Mouse (Mus musculus) limb, embryonic 10.5 days (tissue): Measurements from ENCODE around the gene Kcnk1. TPM values are rescaled to one million over a fixed set of nuclear protein-coding genes. Genes with fewer than 3 reads are reported as not detected.

Source experiments
- DNase-seq: peaks from one replicate; pipeline ENCODE4 v3.0.0-alpha.2; 2017; ENCODE audit warnings: low spot score
- H3K27ac ChIP-seq: fragments of 300-500 bp; sonication (generic); 2 replicates; pipeline ENCODE4 v1.5.1; 2016; ENCODE audit warnings: mild to moderate bottlenecking
- H3K27me3 ChIP-seq: fragments of 300-500 bp; sonication (generic); 2 replicates; pipeline ENCODE4 v1.6.1; 2016; ENCODE audit warnings: low read depth, mild to moderate bottlenecking; ENCODE audit not compliant: poor library complexity, severe bottlenecking
- H3K36me3 ChIP-seq: fragments of 300-500 bp; sonication (generic); 2 replicates; pipeline ENCODE4 v1.6.1; 2016; ENCODE audit warnings: mild to moderate bottlenecking, moderate library complexity
- H3K4me1 ChIP-seq: fragments of 300-500 bp; sonication (generic); 2 replicates; pipeline ENCODE4 v1.6.1; 2016
- H3K4me3 ChIP-seq: fragments of 300-500 bp; sonication (generic); 2 replicates; pipeline ENCODE4 v1.5.1; 2016; ENCODE audit warnings: mild to moderate bottlenecking, moderate library complexity
- H3K9me3 ChIP-seq: fragments of 300-500 bp; sonication (generic); replicated peaks from 2 replicates; pipeline ENCODE4 v1.6.1; 2016; ENCODE audit warnings: mild to moderate bottlenecking
- WGBS: fragments of 180-500 bp; shearing (Covaris S2); methylation state at CpG from one replicate; pipeline ENCODE4 v1.1.7; 2016; 5-methylcytosine and 5-hydroxymethylcytosine counted together
- polyA plus RNA-seq: library from polyadenylated mRNA; unstranded; fragments of >200 nt; fragmentation: Nextera tagmentation; extraction: Ambion mirVana; gene quantifications from 2 replicates; pipeline ENCODE4 v1.2.1, GENCODE M21; 2016

The Kcnk1 gene
- polyA plus RNA-seq, 1 experiment from 2014 or later, result 10.1 TPM

- Histone ChIP-seq H3K9me3 (no peaks in the 10 kb centered on the region), H3K4me1 (no peaks in the 10 kb centered on the region), H3K27ac (no peak overlapping the region), H3K27me3 (no peaks in the 10 kb centered on the region), H3K4me3 (no peak overlapping the region), H3K36me3 (no peaks in the 10 kb centered on the region)
- DNase-seq, result no peak
- 87% methylated on average over 3 of the region's 3 CpGs for WGBS
Observed at GRCm38 (mm10) chr8:125971336-125971735, 23.6 kb upstream of the Kcnk1 start.

DNA sequence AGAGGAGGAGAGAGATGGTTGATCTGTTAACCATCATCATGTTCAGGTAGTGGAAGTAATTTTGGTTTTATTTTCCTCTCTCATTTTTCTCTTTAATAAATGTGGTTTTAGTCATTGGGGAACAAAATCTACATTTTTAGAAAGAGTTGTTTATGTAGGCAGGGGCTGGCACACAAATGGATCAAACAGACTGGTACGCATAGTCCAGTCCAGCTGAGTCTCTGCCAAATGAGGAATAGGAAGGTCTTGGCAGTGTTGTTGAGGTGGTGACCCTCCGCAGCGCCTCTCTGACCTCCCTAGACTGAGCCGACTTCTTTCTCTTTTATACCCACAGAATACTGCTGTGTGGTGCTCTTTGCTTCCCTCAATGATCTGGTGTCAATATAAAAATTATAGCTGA lies 19.0 kb upstream of the Kcnk1 start:
- Histone ChIP-seq H3K27me3 (no peaks in the 10 kb centered on the region), H3K4me1 (no peaks in the 10 kb centered on the region), H3K4me3 (no peak overlapping the region), H3K9me3 (no peaks in the 10 kb centered on the region), H3K36me3 (no peaks in the 10 kb centered on the region), H3K27ac (no peak overlapping the region)
- no peak for DNase-seq
- 88% methylated on average over 4 of the region's 4 CpGs for WGBS

- H3K36me3 ChIP-seq, result no peaks in the 10 kb centered on the region
- no peak overlapping the region for H3K4me3 ChIP-seq
- no peaks in the 10 kb centered on the region for H3K9me3 ChIP-seq
- no peaks in the 10 kb centered on the region for H3K27me3 ChIP-seq
- no peak overlapping the region for H3K27ac ChIP-seq
- H3K4me1 ChIP-seq, result no peaks in the 10 kb centered on the region
- WGBS, result 28% methylated on average over 6 of the region's 6 CpGs
- no peak for DNase-seq
Observed at GRCm38 (mm10) chr8:125980826-125981225, 14.1 kb upstream of the Kcnk1 start.

DNA sequence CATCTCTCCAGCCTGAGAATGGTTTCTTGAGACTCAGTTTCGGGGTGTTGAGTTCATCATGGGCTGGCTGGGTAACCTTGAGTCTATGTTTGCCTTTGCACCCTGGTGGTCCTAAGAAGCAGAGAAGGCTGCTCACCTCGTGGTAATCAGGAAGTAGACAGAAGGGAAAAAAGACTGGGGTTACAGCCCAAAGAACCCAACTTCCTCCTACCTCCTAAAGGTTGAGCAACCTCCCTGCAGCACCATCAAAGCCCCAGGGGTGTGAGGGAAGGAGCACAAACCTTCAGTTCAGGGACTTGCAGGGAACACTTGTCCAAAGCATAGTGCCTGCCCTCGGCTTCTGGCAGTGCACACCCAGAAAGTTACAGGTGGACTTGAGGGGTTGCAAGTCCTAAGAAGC lies 11.5 kb upstream of the Kcnk1 start:
- no peaks in the 10 kb centered on the region for H3K9me3 ChIP-seq
- WGBS, result 84% methylated on average over 3 of the region's 3 CpGs
- no peak overlapping the region for H3K27ac ChIP-seq
- H3K4me1 ChIP-seq, result no peaks in the 10 kb centered on the region
- no peak overlapping the region for H3K4me3 ChIP-seq
- H3K27me3 ChIP-seq, result no peaks in the 10 kb centered on the region
- DNase-seq, result no peak
- no peaks in the 10 kb centered on the region for H3K36me3 ChIP-seq

GRCm38 (mm10) chr8:125984140-125984539 lies 10.8 kb upstream of the Kcnk1 start:
- no peaks in the 10 kb centered on the region for H3K9me3 ChIP-seq
- WGBS, result 93% methylated on average over 4 of the region's 4 CpGs
- DNase-seq, result no peak
- no peaks in the 10 kb centered on the region for H3K4me1 ChIP-seq
- H3K27ac ChIP-seq, result no peak overlapping the region
- H3K27me3 ChIP-seq, result no peaks in the 10 kb centered on the region
- no peak overlapping the region for H3K4me3 ChIP-seq
- H3K36me3 ChIP-seq, result no peaks in the 10 kb centered on the region

GRCm38 (mm10) chr8:125985364-125985763 lies 9.6 kb upstream of the Kcnk1 start:
- Histone ChIP-seq H3K27ac (no peak overlapping the region), H3K27me3 (no peaks in the 10 kb centered on the region), H3K9me3 (no peaks in the 10 kb centered on the region), H3K4me1 (no peaks in the 10 kb centered on the region), H3K4me3 (no peak overlapping the region), H3K36me3 (no peaks in the 10 kb centered on the region)
- WGBS, result 93% methylated on average over 2 of the region's 2 CpGs
- DNase-seq, result no peak

DNA sequence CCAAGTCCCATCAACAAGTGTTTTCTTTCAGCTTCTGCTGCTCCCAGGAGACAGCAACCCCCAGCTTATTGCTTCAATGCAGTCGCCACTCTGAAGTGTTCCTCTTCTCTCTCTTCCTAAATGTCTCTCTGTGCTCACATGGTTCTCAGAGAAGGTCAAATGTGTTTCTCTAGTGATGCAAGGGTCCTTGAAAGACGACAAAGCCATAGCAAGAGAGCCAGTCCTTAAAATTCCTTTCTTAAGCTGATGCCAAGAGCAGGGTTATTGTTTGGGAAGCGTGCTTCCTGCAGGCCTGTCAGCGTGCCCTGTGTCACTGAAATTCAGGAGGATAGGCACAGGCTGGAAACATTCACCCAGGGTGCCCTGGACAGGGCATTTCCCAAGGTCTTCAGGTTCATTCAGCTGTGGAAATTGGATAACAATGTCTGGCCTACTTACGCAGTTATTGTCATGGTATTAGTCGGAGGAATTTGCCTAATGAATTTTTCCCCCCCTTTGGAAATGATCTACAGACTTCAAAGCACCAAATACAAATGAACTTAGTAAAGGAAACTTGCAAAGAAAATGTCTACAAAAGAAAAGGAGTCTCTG lies 7.9 kb upstream of the Kcnk1 start:
- WGBS, result 81% methylated on average over 6 of the region's 6 CpGs
- Histone ChIP-seq H3K4me1 (no peaks in the 10 kb centered on the region), H3K9me3 (no peaks in the 10 kb centered on the region), H3K27ac (no peak overlapping the region), H3K27me3 (peaks cover 1% of the 10 kb centered on the region; the same call in 1 of the 2 replicates), H3K36me3 (no peaks in the 10 kb centered on the region), H3K4me3 (no peak overlapping the region)
- DNase-seq, result no peak

- no peaks in the 10 kb centered on the region for H3K4me1 ChIP-seq
- 69% methylated on average over 2 of the region's 2 CpGs for WGBS
- no peak for DNase-seq
- no peak overlapping the region for H3K27ac ChIP-seq
- no peak overlapping the region for H3K4me3 ChIP-seq
- H3K27me3 ChIP-seq, result peaks cover 10% of the 10 kb centered on the region
- no peaks in the 10 kb centered on the region for H3K9me3 ChIP-seq
- no peaks in the 10 kb centered on the region for H3K36me3 ChIP-seq
Observed at GRCm38 (mm10) chr8:125987996-125988395, 7.0 kb upstream of the Kcnk1 start.

- H3K27ac ChIP-seq, result no peak overlapping the region
- DNase-seq, result no peak
- H3K9me3 ChIP-seq, result no peaks in the 10 kb centered on the region
- H3K27me3 ChIP-seq, result peaks cover 65% of the 10 kb centered on the region
- H3K4me1 ChIP-seq, result peaks cover 20% of the 10 kb centered on the region
- WGBS, result 76% methylated on average over 9 of the region's 9 CpGs
- no peak overlapping the region for H3K4me3 ChIP-seq
- no peaks in the 10 kb centered on the region for H3K36me3 ChIP-seq
Observed at GRCm38 (mm10) chr8:125993636-125994035, 1.3 kb upstream of the Kcnk1 start.

DNA sequence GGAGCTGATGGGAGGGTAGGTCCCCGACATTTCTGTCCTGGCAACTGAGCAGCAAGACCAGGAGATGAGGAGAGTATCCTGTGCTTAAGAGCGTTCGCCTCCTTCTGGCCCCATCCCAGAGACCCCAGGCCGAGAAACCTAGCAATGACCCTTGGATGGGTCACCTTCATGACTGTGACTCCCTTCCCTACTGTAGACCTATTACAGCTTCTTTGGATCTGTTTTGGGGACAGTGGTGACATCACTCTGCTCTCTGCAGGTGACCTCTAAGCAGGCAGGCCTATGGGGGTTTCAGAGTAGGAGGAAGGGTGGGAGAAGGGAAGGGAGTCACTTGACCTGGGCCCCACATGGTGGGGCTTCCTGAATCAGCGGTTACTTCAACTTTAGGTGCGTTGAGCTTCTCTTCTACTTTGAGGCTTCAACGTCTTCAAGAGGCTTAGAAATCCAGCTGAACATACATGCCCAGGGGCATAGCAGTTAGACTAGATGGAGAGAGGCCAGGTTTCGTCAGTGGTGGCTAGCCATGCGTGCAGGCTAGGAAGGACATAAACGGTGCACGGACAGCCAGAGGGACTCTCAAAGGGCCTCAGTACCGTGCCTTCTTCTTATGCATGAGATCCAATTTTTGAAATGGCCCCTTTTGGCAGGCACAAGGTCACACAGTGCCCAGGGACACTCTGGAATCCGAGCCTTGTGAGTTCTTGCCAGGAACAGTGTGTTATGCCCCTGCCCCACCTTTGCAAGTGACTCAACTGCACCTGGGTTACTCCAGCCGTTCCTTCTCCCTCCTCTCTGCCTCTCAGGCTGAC lies 1.3 kb downstream of the Kcnk1 start:
- Histone ChIP-seq H3K9me3 (no peaks in the 10 kb centered on the region), H3K27ac (peak overlapping the region; percentile 75), H3K36me3 (no peaks in the 10 kb centered on the region), H3K27me3 (peaks cover 65% of the 10 kb centered on the region), H3K4me1 (peaks cover 24% of the 10 kb centered on the region), H3K4me3 (peak overlapping the region; percentile 69)
- peak; percentile 31 for DNase-seq
- 15% methylated on average over 14 of the region's 14 CpGs for WGBS

- no peak overlapping the region for H3K27ac ChIP-seq
- no peaks in the 10 kb centered on the region for H3K9me3 ChIP-seq
- 38% methylated on average over 6 of the region's 6 CpGs for WGBS
- peaks cover 24% of the 10 kb centered on the region for H3K4me1 ChIP-seq
- no peak overlapping the region for H3K4me3 ChIP-seq
- H3K27me3 ChIP-seq, result peaks cover 65% of the 10 kb centered on the region
- H3K36me3 ChIP-seq, result no peaks in the 10 kb centered on the region
- DNase-seq, result peak; percentile 20
Observed at GRCm38 (mm10) chr8:125996980-125997379, 2.0 kb downstream of the Kcnk1 start.

GRCm38 (mm10) chr8:125997550-125997949 lies 2.6 kb downstream of the Kcnk1 start:
- H3K27ac ChIP-seq, result no peak overlapping the region
- peaks cover 24% of the 10 kb centered on the region for H3K4me1 ChIP-seq
- 76% methylated on average over 5 of the region's 5 CpGs for WGBS
- H3K27me3 ChIP-seq, result peaks cover 59% of the 10 kb centered on the region
- H3K9me3 ChIP-seq, result no peaks in the 10 kb centered on the region
- no peaks in the 10 kb centered on the region for H3K36me3 ChIP-seq
- no peak for DNase-seq
- no peak overlapping the region for H3K4me3 ChIP-seq

DNA sequence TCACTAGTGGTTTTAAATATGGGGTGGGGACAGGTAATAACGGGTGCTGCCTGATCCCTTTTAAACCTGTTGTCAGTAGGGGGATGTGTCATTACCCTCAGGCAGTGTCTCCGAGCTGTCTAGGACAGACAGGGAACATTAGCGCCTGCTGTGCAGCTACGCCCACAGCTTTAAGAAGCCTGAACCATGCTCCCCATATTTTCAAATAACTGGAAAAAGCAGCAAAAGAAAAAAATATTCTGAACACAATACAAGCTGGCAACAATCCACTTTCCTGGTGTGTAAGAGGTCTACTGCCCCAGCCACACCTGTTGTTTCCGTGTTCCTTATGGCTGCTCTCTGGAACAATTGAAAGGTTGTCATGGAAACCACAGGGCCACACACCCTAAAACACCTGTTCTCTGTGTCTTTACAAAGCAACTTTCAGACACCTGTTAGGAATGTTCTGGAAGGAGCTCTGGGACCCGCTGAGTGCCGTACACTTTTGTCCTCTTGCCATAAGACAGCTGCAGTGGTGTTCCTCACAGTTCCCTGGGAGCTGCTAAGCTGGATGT lies 4.9 kb downstream of the Kcnk1 start:
- H3K4me3 ChIP-seq, result no peak overlapping the region
- peaks cover 35% of the 10 kb centered on the region for H3K27me3 ChIP-seq
- H3K27ac ChIP-seq, result no peak overlapping the region
- H3K36me3 ChIP-seq, result no peaks in the 10 kb centered on the region
- WGBS, result 76% methylated on average over 7 of the region's 7 CpGs
- peaks cover 22% of the 10 kb centered on the region for H3K4me1 ChIP-seq
- no peaks in the 10 kb centered on the region for H3K9me3 ChIP-seq
- peak; percentile 24 for DNase-seq
